Mouse (Mus musculus) liver, adult 2 months (tissue): Measurements from ENCODE around the gene Chmp2a. TPM values are rescaled to one million over a fixed set of nuclear protein-coding genes. Genes with fewer than 3 reads are reported as not detected.

Experiments
- DNase-seq: peaks from one replicate; pipeline ENCODE4 v3.0.0-alpha.2; 2011; ENCODE audit warnings: low read depth, low spot score; ENCODE audit errors: extremely low read depth
- H3K27ac ChIP-seq: fragments of 200-500 bp; replicated peaks from 2 replicates; pipeline ENCODE4 v1.5.1; 2012; ENCODE audit warnings: low read depth, mild to moderate bottlenecking, control low read depth, inconsistent platforms, low read length; ENCODE audit not compliant: insufficient read depth
- H3K27me3 ChIP-seq: fragments of 200-500 bp; 2 replicates; pipeline ENCODE4 v1.6.1; 2012; ENCODE audit warnings: mild to moderate bottlenecking, moderate library complexity, low read length, inconsistent platforms; ENCODE audit not compliant: control insufficient read depth, insufficient read depth
- H3K36me3 ChIP-seq: fragments of 200-500 bp; 2 replicates; pipeline ENCODE4 v1.6.1; 2012; ENCODE audit warnings: low read length, inconsistent platforms; ENCODE audit not compliant: control insufficient read depth, insufficient read depth
- H3K4me1 ChIP-seq: fragments of 200-500 bp; 2 replicates; pipeline ENCODE4 v1.6.1; 2011; ENCODE audit warnings: low read length; ENCODE audit not compliant: control insufficient read depth, insufficient read depth
- H3K4me3 ChIP-seq: fragments of 200-500 bp; 2 replicates; pipeline ENCODE4 v1.5.1; 2011; ENCODE audit warnings: low read depth, mild to moderate bottlenecking, control low read depth, low read length, moderate library complexity; ENCODE audit not compliant: insufficient read depth
- H3K79me2 ChIP-seq: fragments of 200-500 bp; 2 replicates; pipeline ENCODE4 v1.6.1; 2012; ENCODE audit warnings: inconsistent platforms, mild to moderate bottlenecking, low read length, moderate library complexity; ENCODE audit not compliant: control insufficient read depth, insufficient read depth
- H3K9ac ChIP-seq: fragments of 200-500 bp; 2 replicates; pipeline ENCODE4 v1.6.1; 2012; ENCODE audit warnings: low read depth, mild to moderate bottlenecking, control low read depth, inconsistent platforms, low read length
- CTCF ChIP-seq: fragments of 200-500 bp; IDR thresholded peaks from 2 replicates; pipeline ENCODE4 v1.5.1; 2011; ENCODE audit warnings: low read depth, low read length, control low read depth
- POLR2A ChIP-seq: fragments of 200-500 bp; IDR thresholded peaks from 2 replicates; pipeline ENCODE4 v1.6.1; 2011; ENCODE audit warnings: low read length, control low read depth; ENCODE audit not compliant: insufficient read depth; ENCODE audit errors: extremely low read depth
- WGBS: fragments of 180-500 bp; shearing (Covaris S2); methylation state at CpG from one replicate; pipeline ENCODE4 v1.1.7; 2018; 5-methylcytosine and 5-hydroxymethylcytosine counted together
- polyA plus RNA-seq: library from polyadenylated mRNA; depleted of rRNA; stranded (reverse); fragments of >200 nt; gene quantifications from 2 replicates; pipeline ENCODE4 v1.2.3, GENCODE M21; 2012
- total RNA-seq: library from RNA; depleted of rRNA; stranded (reverse); fragments of >200 nt; gene quantifications from 2 replicates; pipeline ENCODE4 v1.2.3, GENCODE M21; 2014

Gene Chmp2a
- total and polyA plus RNA-seq, 2 experiments: 62.8 to 149 TPM

DNA sequence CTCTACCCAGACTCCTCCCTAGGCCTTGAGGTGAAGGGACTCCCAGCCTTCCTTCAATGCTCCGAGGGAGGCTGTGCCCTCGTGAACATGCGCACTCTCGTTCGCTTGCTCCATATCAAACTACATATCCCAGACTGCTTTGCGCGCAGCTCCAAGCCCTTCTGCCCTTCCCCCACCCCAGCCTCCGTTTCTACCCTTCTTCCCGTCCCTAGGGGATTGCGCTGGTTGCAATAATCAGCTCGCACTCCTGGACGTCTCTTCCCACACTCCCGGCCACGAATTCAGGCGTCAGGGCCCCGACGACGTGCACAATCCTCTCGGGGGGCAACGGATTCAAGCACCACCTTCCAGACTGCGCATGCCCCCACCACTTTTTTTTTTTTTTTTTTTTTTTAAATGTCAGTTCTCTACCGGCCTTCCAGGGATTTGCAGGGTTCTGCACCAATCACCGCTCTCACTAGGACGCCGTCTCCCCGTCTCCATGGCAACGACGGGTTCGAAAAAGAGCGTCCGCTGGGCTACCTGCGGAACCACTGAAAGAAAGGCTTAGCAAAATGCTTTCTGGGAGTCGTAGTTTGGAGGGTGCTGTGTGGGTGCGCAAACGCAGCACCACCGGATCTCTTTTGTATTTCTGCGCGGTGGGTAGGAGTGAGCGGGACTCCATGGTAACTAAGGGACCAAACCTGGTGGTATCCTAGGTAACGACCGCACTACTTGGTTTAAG, 19.8 kb upstream of the Chmp2a start, which contains the start of gene Mzf1:
Gene Mzf1, minus strand, starts transcription at position 478 of the 724 bp plus-strand sequence.
- TF ChIP-seq POLR2A (no peak), CTCF (no peak)
- Histone ChIP-seq H3K27ac (peak within 1 kb of the TSS; percentile 58), H3K4me3 (peak within 1 kb of the TSS; percentile 80), H3K36me3 (no peaks in the 10 kb centered on the region), H3K27me3 (no peaks in the 10 kb centered on the region), H3K79me2 (no peaks in the 10 kb centered on the region), H3K9ac (peak within 1 kb of the TSS; percentile 71), H3K4me1 (no peaks in the 10 kb centered on the region)
- DNase-seq: peak; percentile 93
- under 1% methylated on average over 40 of the region's 41 CpGs for WGBS

DNA sequence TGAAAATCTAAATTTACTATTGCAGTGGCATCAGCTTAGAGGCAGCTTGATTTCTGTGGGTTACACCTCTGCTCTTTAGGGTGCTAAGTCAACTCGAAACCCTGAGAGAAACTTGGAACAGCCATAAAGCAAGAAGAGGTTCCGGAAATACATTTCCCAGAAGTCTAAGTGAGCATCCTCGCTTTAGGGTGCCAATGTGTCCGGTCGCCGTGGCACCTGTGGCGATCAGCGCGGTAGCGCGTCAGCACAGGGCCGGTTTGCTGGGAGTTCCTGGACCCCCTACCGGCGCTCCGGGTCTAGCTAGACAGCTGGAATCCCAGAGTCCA, 19.3 kb upstream of the Chmp2a start:
- Histone ChIP-seq H3K79me2 (no peaks in the 10 kb centered on the region), H3K4me3 (peak overlapping the region; percentile 80), H3K4me1 (no peaks in the 10 kb centered on the region), H3K27ac (peak overlapping the region; percentile 45), H3K27me3 (no peaks in the 10 kb centered on the region), H3K36me3 (no peaks in the 10 kb centered on the region), H3K9ac (peak overlapping the region; percentile 66)
- DNase-seq: no peak
- 1% methylated on average over 15 of the region's 15 CpGs for WGBS
- TF ChIP-seq CTCF (no peak), POLR2A (no peak)

- Histone ChIP-seq H3K79me2 (no peaks in the 10 kb centered on the region), H3K27ac (no peak overlapping the region), H3K4me3 (no peak overlapping the region), H3K36me3 (no peaks in the 10 kb centered on the region), H3K9ac (no peak overlapping the region), H3K27me3 (no peaks in the 10 kb centered on the region), H3K4me1 (no peaks in the 10 kb centered on the region)
- TF ChIP-seq CTCF (no peak), POLR2A (no peak)
- WGBS: 98% methylated on average over 2 of the region's 2 CpGs
- no peak for DNase-seq
Measured at GRCm38 (mm10) chr7:13053501-13053900, 18.9 kb upstream of the Chmp2a start.

DNA sequence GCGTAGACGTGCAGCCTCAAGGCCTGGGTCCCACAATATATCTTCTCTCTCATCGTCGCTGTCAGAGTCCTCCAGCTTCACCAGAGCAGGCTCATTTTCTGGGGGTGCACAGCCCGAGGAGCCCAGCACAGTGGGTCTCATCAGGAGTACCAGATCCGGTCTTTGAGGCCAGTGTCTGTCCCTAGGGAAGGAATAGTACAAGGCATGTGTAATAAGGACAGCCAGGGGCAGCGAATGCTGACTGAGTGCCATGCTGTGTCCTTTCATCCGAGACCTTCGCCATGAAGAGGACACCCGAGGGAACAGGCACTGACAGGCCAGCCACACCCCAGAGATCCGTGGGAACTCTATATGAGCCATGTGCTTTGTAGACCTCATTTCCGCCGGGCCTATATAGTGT, 18.4 kb upstream of the Chmp2a start:
- 91% methylated on average over 13 of the region's 13 CpGs for WGBS
- H3K27me3 ChIP-seq: no peaks in the 10 kb centered on the region

DNA sequence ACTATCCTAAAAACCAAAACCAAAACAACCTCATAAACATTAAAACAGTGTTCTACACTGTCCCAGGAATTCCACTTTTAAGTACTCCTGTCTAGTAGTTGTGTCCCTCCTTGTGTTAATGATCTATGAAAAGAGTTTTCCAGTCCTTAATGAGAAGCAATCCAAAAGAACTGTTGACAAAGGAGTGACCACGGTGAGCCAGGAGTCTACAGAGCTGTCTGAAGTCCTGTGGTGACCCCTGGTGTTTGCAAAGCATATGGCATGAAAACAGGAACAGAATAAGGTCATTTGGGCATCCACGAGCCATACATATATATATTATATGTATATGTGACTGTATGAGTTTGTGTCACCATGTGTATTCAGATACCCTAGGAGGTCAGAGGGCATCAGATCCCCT, 11.5 kb upstream of the Chmp2a start:
- Histone ChIP-seq H3K27ac (no peak overlapping the region), H3K79me2 (no peaks in the 10 kb centered on the region), H3K9ac (no peak overlapping the region), H3K27me3 (peaks cover 7% of the 10 kb centered on the region), H3K4me1 (peaks cover 17% of the 10 kb centered on the region), H3K36me3 (no peaks in the 10 kb centered on the region), H3K4me3 (no peak overlapping the region)
- peak; percentile 80 for DNase-seq
- WGBS: 0% methylated on average over 2 of the region's 2 CpGs
- TF ChIP-seq POLR2A: no peak
- TF ChIP-seq CTCF: peak; percentile 61; the same call in 1 of the 2 replicates

More for the DNA sequence above, 18.4 kb upstream of the Chmp2a start:
- Histone ChIP-seq H3K4me1 (no peaks in the 10 kb centered on the region), H3K4me3 (no peak overlapping the region), H3K9ac (no peak overlapping the region), H3K79me2 (no peaks in the 10 kb centered on the region), H3K36me3 (no peaks in the 10 kb centered on the region), H3K27ac (no peak overlapping the region)
- DNase-seq: no peak
- no peak for TF ChIP-seq CTCF
- TF ChIP-seq POLR2A: no peak

DNA sequence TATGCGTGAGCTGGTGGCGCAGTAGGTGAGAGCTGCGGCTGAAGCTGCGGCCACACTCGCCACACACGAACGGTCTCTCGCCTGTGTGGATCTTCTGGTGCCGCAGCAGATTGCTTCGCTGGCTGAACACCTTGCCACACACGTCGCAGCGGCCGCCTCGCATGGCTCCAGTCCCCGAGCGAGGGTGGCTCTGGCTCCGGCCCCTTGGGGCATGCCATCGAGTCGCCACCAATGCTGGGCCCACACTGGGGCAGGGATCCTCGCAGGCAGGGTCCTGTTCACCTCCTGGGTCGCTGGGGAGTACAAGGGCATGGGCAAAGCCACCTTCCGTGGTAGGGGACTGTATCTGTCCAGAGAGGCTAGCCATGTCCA, 9.6 kb upstream of the Chmp2a start:
- Histone ChIP-seq H3K4me3 (peak overlapping the region; percentile 38; the same call in 1 of the 2 replicates), H3K4me1 (peaks cover 17% of the 10 kb centered on the region), H3K27ac (no peak overlapping the region), H3K9ac (peak overlapping the region; percentile 49), H3K36me3 (no peaks in the 10 kb centered on the region), H3K27me3 (peaks cover 7% of the 10 kb centered on the region), H3K79me2 (no peaks in the 10 kb centered on the region)
- WGBS: 9% methylated on average over 23 of the region's 23 CpGs
- DNase-seq: no peak
- TF ChIP-seq POLR2A (no peak), CTCF (no peak)
